Mouse (Mus musculus) right cerebral cortex, adult 2 months (tissue): ENCODE data around the gene Capg.

ENCODE experiments used
- DNase-seq, 2 experiments: peaks; one replicate each; pipeline ENCODE4 v3.0.0; 2021 to 2022; ENCODE audit warnings: low spot score in 2 of 2

The Capg gene

GRCm38 (mm10) chr6:72544283-72544987 is at the start of gene Capg:
TSS of gene Capg (plus strand) at chr6:72544391.
- no peak for DNase-seq

GRCm38 (mm10) chr6:72498950-72499349 is 45.2 kb upstream of the Capg start:
- no peak for DNase-seq

GRCm38 (mm10) chr6:72503309-72503708 is 40.9 kb upstream of the Capg start:
- DNase-seq = no peak

GRCm38 (mm10) chr6:72503939-72504338 is 40.3 kb upstream of the Capg start:
- no peak for DNase-seq

- DNase-seq = no peak
Observed at GRCm38 (mm10) chr6:72506104-72506503, 38.1 kb upstream of the Capg start.

- DNase-seq = no peak
Observed at GRCm38 (mm10) chr6:72508596-72508995, 35.6 kb upstream of the Capg start.

GRCm38 (mm10) chr6:72509872-72510435 is 34.2 kb upstream of the Capg start:
- no peak for DNase-seq

GRCm38 (mm10) chr6:72510686-72511421 is 33.3 kb upstream of the Capg start:
- no peak for DNase-seq

- DNase-seq = peak; percentile 79 to 89
Observed at GRCm38 (mm10) chr6:72512386-72513070, 31.7 kb upstream of the Capg start.

GRCm38 (mm10) chr6:72513071-72513440 is 31.1 kb upstream of the Capg start:
- DNase-seq = no peak

- no peak for DNase-seq
Observed at GRCm38 (mm10) chr6:72515644-72516043, 28.5 kb upstream of the Capg start.

GRCm38 (mm10) chr6:72518842-72519241 is 25.3 kb upstream of the Capg start:
- peak in 1 of 2 experiments; percentile 23 for DNase-seq

- DNase-seq = no peak
Observed at GRCm38 (mm10) chr6:72519303-72519702, 24.9 kb upstream of the Capg start.

- peak; percentile 56 to 58 for DNase-seq
Observed at GRCm38 (mm10) chr6:72519892-72520663, 24.1 kb upstream of the Capg start.

GRCm38 (mm10) chr6:72520904-72521303 is 23.3 kb upstream of the Capg start:
- DNase-seq = no peak

- no peak for DNase-seq
Observed at GRCm38 (mm10) chr6:72521607-72522006, 22.6 kb upstream of the Capg start, which contains the start of gene Sh2d6. TSS of gene Sh2d6 (minus strand) at chr6:72521707.

GRCm38 (mm10) chr6:72522288-72522687 is 21.9 kb upstream of the Capg start:
- no peak for DNase-seq

GRCm38 (mm10) chr6:72523222-72523621 is 21.0 kb upstream of the Capg start:
- no peak for DNase-seq

- DNase-seq = no peak
Observed at GRCm38 (mm10) chr6:72524160-72524559, 20.0 kb upstream of the Capg start.

GRCm38 (mm10) chr6:72527070-72527469 is 17.1 kb upstream of the Capg start:
- no peak for DNase-seq

- no peak for DNase-seq
Observed at GRCm38 (mm10) chr6:72528410-72529151, 15.6 kb upstream of the Capg start.
